Mouse (Mus musculus): ENCODE measurements at regions not wholly inside any gene's neighbourhood (a gene's known extent, or its start where the extent isn't known, plus 50 kb on each side); places are given as distances from the start of the nearest gene placed in this dataset.

DNA sequence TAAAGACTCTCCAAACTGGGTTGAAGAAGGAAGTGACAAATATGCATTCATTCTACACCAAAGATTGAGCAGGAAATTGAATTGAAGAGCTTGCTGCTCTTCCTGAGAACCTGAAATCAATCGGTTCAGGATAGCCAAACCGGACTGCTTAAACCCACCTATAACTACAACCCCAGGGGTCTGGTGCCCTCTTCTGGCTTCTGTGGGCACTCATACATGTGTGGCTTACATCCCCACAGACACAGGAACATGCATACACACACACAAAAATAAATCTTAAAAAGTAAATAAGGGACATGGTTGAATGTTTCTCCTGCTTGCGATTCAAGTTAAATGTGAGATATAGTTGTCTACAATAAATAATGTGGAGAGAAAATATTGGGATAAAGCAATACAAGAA, 244.7 kb upstream of the Noct start:
- 78% methylated on average over 3 of the region's 3 CpGs for WGBS
- H3K27me3 ChIP-seq (replicated peaks; ENCODE audit: low read depth, poor library complexity, severe bottlenecking): no peaks in the 10 kb centered on the region
- H3K27ac ChIP-seq (replicated peaks): no peak overlapping the region
- no peaks in the 10 kb centered on the region for H3K9me3 ChIP-seq
- no peak overlapping the region for H3K4me3 ChIP-seq
- H3K36me3 ChIP-seq (replicated peaks): no peaks in the 10 kb centered on the region
- DNase-seq (ENCODE audit: low spot score): no peak
- peaks cover 22% of the 10 kb centered on the region for H3K4me1 ChIP-seq

DNA sequence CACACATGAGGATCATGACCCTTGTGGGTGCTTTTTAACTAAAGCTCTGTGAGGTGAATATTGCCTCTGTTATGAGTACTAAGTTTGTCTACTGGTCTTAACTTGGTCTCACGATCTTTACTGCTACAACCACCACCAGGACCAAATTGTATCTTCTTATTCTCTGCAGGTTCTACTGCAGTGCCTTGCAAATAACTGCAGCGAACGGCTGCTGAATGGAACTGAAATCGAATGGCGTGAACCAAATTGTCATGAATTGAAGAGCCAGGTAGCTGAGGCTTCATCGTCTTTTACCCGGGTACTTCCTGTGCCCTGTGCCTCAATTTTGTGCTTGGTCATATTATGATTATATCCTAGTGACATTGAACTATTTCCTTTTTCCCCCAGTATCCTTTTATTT, 242.5 kb upstream of the Noct start:
- H3K27ac ChIP-seq (replicated peaks): no peak overlapping the region
- peaks cover 22% of the 10 kb centered on the region for H3K4me1 ChIP-seq
- H3K36me3 ChIP-seq (replicated peaks): no peaks in the 10 kb centered on the region
- no peaks in the 10 kb centered on the region for H3K27me3 ChIP-seq (replicated peaks; ENCODE audit: low read depth, poor library complexity, severe bottlenecking)
- 96% methylated on average over 7 of the region's 7 CpGs for WGBS
- no peak for DNase-seq (ENCODE audit: low spot score)
- no peaks in the 10 kb centered on the region for H3K9me3 ChIP-seq
- H3K4me3 ChIP-seq: no peak overlapping the region

DNA sequence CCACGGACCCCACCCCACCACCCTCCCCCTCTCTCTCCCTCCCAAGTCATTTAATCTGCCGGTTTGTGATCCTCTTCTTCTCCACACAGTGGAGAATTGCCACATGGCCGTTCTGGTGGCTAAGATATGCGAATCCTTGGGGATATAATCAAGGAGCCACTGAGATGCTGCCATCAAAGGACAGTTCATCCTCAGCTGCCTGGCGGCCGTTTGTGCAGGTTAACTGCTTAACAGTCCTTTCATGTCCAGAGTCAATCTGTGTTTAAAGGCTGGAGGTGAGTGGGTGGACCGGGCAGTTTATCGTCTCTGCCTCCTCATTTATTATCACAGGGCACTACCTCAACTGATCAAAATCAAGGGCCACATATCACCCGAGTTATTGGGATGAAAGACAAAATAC, 241.6 kb upstream of the Noct start:
- 47% methylated on average over 9 of the region's 9 CpGs for WGBS
- Histone ChIP-seq H3K27me3 (replicated peaks; ENCODE audit: low read depth, poor library complexity, severe bottlenecking) (no peaks in the 10 kb centered on the region), H3K27ac (replicated peaks) (no peak overlapping the region), H3K4me3 (no peak overlapping the region), H3K36me3 (replicated peaks) (no peaks in the 10 kb centered on the region), H3K9me3 (no peaks in the 10 kb centered on the region), H3K4me1 (peaks cover 22% of the 10 kb centered on the region)
- no peak for DNase-seq (ENCODE audit: low spot score)

DNA sequence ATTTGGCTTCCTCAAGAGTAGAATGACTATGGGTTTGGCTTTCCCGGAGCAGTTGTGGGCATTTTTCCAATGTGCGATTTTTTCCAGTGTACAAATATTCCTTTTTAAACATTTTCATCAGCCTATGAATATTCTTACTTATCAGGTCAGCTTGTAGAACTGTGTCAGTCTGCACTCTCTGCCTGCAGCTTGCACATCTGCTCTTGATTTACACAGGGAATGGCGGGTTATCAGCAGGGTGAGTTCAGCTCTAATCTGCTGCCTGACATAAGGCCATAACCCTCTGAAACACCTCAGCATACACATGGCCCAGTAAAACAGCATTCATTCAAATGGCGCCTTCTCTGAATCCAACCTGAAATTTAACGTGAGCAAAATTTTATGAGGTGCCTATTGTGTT, 241.1 kb upstream of the Noct start:
- DNase-seq (ENCODE audit: low spot score): peak; percentile 41
- Histone ChIP-seq H3K4me3 (no peak overlapping the region), H3K4me1 (peaks cover 22% of the 10 kb centered on the region), H3K27ac (replicated peaks) (peak overlapping the region; percentile 53), H3K27me3 (replicated peaks; ENCODE audit: low read depth, poor library complexity, severe bottlenecking) (no peaks in the 10 kb centered on the region), H3K36me3 (replicated peaks) (no peaks in the 10 kb centered on the region), H3K9me3 (no peaks in the 10 kb centered on the region)
- 61% methylated on average over 5 of the region's 5 CpGs for WGBS

DNA sequence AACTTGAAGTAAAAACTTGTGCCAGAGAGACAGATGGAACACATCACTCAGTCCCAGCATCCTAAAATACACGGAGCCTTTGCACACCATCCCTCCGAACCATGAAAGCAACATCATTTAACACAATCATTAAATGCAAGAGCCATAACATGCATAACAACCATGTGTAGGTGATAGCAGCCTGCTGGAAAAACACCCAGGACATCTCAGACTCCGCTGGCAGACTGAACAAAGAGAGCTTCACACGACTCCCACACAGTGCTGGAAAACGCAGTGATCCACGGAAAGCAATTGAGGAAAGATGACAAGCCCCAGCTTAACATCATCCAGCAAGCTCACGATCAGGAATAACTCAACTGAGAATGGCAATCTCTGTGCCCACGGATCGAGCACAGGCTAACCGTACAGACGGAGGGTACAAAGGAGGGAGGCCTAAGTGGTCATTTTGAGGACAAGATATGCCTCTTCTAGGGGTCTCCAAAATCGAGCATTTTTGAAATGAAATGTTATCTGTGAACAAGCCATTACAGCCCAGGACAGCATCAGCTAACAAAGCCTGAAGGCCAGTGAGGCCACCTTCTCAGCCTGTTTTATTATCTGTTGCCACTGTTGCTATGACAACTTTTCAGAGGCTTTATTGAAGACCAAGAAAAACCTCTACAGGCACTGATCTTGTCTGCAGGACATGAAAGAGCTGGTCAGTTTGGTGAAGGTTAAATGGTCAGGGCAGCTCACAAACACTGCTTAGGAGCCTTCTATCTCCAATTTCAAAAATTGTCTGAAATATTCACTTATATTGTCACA, 240.1 kb upstream of the Noct start:
- Histone ChIP-seq H3K4me1 (peaks cover 22% of the 10 kb centered on the region), H3K36me3 (replicated peaks) (no peaks in the 10 kb centered on the region), H3K9me3 (no peaks in the 10 kb centered on the region), H3K27ac (replicated peaks) (peak overlapping the region; percentile 53), H3K4me3 (no peak overlapping the region), H3K27me3 (replicated peaks; ENCODE audit: low read depth, poor library complexity, severe bottlenecking) (no peaks in the 10 kb centered on the region)
- no peak for DNase-seq (ENCODE audit: low spot score)
- 76% methylated on average over 12 of the region's 12 CpGs for WGBS

DNA sequence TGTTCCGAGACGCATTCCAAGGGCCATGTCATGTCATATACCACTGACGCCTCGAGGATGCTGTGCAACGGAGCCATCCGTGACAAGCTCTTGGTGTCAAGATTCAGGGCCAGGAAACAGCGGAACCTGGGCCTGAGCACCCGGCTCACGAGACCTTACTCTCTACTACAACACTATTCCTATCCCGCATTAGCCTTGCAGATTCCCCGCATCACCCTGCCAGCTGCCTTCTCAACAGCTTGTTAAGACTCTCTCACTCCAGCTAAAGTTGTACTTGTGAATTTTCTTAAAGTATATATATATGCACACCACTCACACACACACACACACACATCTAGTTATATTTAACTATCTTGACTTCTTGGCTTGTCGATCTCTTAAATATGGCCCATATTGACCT, 236.4 kb upstream of the Noct start:
- Histone ChIP-seq H3K4me1 (peaks cover 33% of the 10 kb centered on the region), H3K27me3 (replicated peaks; ENCODE audit: low read depth, poor library complexity, severe bottlenecking) (no peaks in the 10 kb centered on the region), H3K9me3 (no peaks in the 10 kb centered on the region), H3K36me3 (replicated peaks) (no peaks in the 10 kb centered on the region), H3K27ac (replicated peaks) (no peak overlapping the region), H3K4me3 (no peak overlapping the region)
- DNase-seq (ENCODE audit: low spot score): no peak
- WGBS: 93% methylated on average over 12 of the region's 12 CpGs

DNA sequence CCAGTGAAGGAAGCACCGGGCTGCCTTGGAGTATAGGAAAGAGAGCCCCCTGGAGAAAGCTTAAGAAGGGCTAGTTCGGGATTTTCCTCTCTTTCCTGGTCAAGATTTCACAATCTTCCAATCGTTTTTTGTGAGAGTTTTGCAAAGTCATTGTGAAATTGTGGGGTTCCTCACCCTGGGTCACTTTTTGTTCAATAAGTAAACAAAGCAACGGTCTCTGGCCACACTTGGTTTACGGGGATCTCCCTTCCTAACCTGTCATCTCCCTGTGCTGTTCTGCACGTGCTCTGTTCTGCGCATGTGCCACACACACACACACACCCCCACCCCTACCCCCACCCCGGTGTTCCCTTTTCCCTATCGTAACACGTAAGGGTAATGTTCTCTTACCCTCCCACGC, 233.4 kb upstream of the Noct start:
- Histone ChIP-seq H3K9me3 (no peaks in the 10 kb centered on the region), H3K27me3 (replicated peaks; ENCODE audit: low read depth, poor library complexity, severe bottlenecking) (no peaks in the 10 kb centered on the region), H3K27ac (replicated peaks) (no peak overlapping the region), H3K36me3 (replicated peaks) (no peaks in the 10 kb centered on the region), H3K4me3 (no peak overlapping the region), H3K4me1 (peaks cover 21% of the 10 kb centered on the region)
- 81% methylated on average over 11 of the region's 11 CpGs for WGBS
- no peak for DNase-seq (ENCODE audit: low spot score)

DNA sequence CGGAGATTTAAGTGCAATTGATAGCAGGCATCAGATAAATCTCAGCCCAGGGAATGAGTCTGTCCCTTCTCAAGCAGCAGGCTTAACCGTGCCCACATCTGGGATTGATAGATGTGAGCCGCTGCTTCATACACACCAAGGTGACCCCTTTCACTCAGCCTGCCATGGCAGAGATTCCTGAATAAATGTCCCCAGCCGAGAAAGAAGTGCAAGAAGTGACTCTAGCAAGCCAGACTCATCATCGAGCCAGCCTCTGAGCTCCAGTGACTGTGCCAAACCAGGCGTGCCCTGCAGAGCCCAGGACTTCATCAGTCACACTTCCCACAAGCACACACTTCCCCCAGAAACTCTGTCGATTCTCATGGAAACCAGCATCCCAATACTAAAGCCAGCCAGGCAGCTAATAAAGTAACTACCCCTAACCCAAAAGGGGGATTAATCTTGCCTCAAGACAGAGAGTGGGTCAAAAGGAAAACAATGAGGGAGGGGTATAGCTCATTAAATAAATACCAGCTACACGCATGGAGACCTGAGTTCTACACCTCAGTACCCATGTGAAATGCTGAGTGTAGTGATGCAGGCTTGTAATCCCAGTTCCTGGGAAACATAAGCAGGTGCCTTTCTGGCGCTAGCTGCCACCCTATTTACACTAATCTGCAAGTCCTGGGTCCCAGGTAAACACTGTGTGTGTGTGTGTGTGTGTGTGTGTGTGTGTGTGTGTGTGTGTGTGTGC, 231.5 kb upstream of the Noct start:
- Histone ChIP-seq H3K27ac (replicated peaks) (peak overlapping the region; percentile 69), H3K9me3 (no peaks in the 10 kb centered on the region), H3K27me3 (replicated peaks; ENCODE audit: low read depth, poor library complexity, severe bottlenecking) (no peaks in the 10 kb centered on the region), H3K4me1 (peaks cover 21% of the 10 kb centered on the region), H3K4me3 (no peak overlapping the region), H3K36me3 (replicated peaks) (no peaks in the 10 kb centered on the region)
- WGBS: 33% methylated on average over 9 of the region's 9 CpGs
- DNase-seq (ENCODE audit: low spot score): peak; percentile 63

DNA sequence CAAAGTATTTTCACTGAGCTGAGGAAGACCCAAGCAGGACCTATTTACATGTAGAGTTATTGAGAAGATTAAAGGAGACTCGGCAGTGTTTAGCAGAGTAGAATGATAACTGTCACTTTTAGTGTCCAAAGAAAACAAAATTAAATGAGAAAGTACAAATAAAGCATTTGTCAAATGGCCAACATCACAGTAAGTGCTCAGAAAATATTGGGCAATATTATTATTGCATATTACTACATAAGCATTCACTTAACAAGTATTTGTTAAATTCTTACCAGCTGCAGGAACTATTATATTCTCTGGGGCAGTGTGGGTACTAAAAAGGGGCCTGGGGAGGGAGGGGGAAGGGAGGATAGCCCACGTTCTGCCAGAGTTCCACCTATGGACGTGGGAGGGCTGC, 224.5 kb upstream of the Noct start:
- 0 out of 2 replicates have a peak overlapping the region, but pooled peaks have one; percentile 24 for H3K27ac ChIP-seq (replicated peaks)
- H3K4me1 ChIP-seq: peaks cover 12% of the 10 kb centered on the region; the same call in 1 of the 2 replicates
- no peak for DNase-seq (ENCODE audit: low spot score)
- no peaks in the 10 kb centered on the region for H3K36me3 ChIP-seq (replicated peaks)
- H3K9me3 ChIP-seq: no peaks in the 10 kb centered on the region
- 79% methylated on average over 3 of the region's 3 CpGs for WGBS
- no peaks in the 10 kb centered on the region for H3K27me3 ChIP-seq (replicated peaks; ENCODE audit: low read depth, poor library complexity, severe bottlenecking)
- no peak overlapping the region for H3K4me3 ChIP-seq

DNA sequence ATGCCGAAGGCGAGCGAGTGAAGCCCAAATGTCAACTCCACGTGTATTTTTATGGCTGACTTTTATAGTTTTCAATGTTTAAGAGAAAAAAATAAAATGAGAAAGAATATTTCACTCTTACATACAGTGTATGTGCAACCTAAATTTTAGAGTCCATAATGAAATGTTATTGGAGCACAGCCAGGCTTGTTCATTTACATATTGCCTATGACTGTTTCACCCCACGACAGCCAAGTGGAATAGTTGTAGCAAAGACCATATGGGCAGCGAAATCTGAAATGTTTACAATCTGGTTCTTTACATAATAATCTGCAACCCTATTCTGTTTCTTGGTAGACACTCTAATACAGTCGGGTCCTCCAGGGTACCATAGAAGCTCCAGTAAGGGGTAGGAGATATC, 223.3 kb upstream of the Noct start:
- Histone ChIP-seq H3K27ac (replicated peaks) (no peak overlapping the region), H3K4me1 (peaks cover 12% of the 10 kb centered on the region; the same call in 1 of the 2 replicates), H3K9me3 (no peaks in the 10 kb centered on the region), H3K27me3 (replicated peaks; ENCODE audit: low read depth, poor library complexity, severe bottlenecking) (no peaks in the 10 kb centered on the region), H3K4me3 (no peak overlapping the region), H3K36me3 (replicated peaks) (no peaks in the 10 kb centered on the region)
- DNase-seq (ENCODE audit: low spot score): no peak
- whole genome bisulfite sequencing: 96% methylated on average over 7 of the region's 7 CpGs

DNA sequence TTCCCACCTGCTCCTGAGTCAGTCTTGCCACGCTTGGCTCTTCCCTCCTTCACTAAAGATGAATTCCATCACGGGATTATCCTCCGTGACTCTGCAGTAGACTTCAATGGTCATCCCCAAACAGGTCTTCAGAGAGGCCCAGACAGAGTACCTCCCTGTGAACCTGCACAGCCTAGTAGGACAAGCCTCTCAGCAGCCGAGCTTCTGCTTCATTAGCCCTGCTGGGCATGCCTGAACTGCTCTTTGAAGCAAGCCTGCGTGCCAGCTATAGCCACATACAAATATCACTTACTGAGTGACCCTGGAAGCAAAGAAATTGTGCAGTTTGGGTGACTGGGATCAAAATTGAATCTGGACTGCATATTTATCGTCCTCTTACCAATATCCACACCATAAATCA, 221.6 kb upstream of the Noct start:
- no peaks in the 10 kb centered on the region for H3K36me3 ChIP-seq (replicated peaks)
- no peak overlapping the region for H3K27ac ChIP-seq (replicated peaks)
- peaks cover 12% of the 10 kb centered on the region; the same call in 1 of the 2 replicates for H3K4me1 ChIP-seq
- no peak overlapping the region for H3K4me3 ChIP-seq
- WGBS: 62% methylated on average over 6 of the region's 6 CpGs
- DNase-seq (ENCODE audit: low spot score): no peak
- H3K27me3 ChIP-seq (replicated peaks; ENCODE audit: low read depth, poor library complexity, severe bottlenecking): no peaks in the 10 kb centered on the region
- no peaks in the 10 kb centered on the region for H3K9me3 ChIP-seq

DNA sequence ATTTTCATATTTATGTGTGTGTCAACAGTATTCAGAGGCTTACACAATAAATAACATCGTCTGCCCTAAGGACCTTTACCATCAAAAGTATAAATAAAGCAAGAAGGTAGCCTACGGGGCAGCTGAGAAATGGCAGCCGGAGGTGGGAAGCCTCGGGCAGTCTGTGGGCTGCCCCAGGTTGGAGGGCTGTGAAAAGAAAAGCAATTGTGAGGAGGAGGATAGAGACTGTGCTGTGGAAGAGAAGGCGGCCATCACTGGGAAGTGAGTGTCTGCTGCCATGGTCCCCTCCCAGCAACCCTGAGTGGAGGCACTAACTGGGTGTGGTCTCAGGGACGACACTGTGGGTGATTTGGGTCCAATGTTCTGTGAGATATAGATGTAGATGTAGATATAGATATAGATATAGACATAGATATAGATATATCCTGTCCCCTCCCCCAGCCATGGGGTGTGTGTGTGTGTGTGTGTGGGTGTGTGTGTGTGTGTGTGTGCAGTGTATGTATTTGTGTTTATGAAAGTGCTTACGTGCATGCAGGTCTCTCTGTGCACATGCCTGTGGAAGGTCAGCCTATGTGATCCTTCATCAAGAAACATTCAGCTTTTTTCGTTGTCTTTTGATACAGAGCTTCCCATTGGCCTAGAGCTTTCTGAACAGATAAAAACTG, 220.6 kb upstream of the Noct start:
- DNase-seq (ENCODE audit: low spot score): no peak
- H3K9me3 ChIP-seq: no peaks in the 10 kb centered on the region
- H3K4me3 ChIP-seq: no peak overlapping the region
- H3K4me1 ChIP-seq: peaks cover 12% of the 10 kb centered on the region; the same call in 1 of the 2 replicates
- H3K27me3 ChIP-seq (replicated peaks; ENCODE audit: low read depth, poor library complexity, severe bottlenecking): no peaks in the 10 kb centered on the region
- peak overlapping the region; percentile 55; the same call in 1 of the 2 replicates for H3K27ac ChIP-seq (replicated peaks)
- 78% methylated on average over 8 of the region's 8 CpGs for WGBS
- H3K36me3 ChIP-seq (replicated peaks): no peaks in the 10 kb centered on the region

Data from embryonic facial prominence, embryonic 10.5 days (tissue).